Mouse (Mus musculus) 3134 (cell line): ENCODE measurements around the gene Ifrd2.

Experiments
- DNase-seq: peaks from one replicate; pipeline ENCODE4 v3.0.0-alpha.2; 2011; ENCODE audit warnings: low spot score; ENCODE audit not compliant: insufficient read length; ENCODE audit errors: extremely low read depth

The Ifrd2 gene

GRCm38 (mm10) chr9:107596619-107597569 is 9.5 kb downstream of the Ifrd2 start:
- no peak for DNase-seq

DNA sequence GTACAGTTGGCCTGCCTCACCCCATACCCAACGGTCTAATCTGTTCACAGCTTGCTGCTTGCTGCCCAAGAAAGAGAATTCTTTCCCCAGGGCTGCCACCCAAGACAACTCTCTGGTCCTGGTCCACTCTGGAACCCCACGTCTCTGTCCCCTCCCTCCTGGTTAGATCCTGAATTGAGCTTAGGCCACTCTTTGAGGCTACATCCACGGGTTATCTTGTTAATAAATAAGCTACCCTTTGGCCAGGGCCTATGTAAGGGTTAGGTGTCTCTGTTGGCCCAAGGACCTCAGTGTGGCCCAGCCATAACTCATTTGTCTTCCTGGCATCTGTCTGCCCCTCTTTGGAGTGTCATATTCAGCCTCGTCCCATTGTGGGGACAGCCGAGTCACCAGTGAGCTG is 10.9 kb downstream of the Ifrd2 start:
- no peak for DNase-seq

DNA sequence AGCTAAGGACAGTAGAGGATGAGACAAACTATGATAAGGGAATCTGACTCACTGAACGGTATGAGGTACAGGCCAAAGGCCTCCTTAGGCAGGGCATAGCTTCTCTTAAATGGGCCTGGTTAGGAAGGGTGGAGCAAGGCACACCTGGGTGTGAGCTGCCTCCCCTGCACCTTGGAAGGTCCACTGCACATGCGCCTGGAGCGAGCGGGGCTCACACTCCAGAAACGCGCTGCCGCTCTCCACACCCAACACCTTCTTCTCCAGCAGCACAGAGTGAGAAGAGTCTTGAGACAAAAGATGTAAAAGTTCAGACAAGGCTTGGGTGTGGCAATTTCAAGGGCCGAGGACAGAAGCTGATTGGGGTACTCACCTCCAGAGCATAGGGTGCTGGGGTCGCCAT is 12.0 kb downstream of the Ifrd2 start:
- DNase-seq, result no peak

DNA sequence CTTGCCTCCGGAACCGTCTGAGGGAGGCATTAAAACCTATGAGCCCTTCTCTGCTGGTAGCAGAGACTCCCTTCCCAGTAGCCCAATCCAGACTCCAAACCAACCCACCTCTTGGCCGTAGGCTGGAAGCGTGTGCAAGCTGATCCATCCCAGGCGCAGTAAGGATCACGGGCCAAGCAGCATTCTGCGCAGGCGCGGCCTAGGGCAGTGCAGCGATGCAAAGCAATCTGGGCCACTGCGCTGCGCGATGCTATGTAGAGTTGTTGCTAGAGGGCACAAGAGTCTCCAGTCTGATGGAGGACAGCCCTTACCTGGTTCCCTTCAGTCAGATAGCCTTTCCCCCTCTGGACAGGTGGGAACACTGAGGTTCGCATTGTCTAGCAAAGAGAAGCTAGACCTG is 12.4 kb downstream of the Ifrd2 start:
- no peak for DNase-seq

DNA sequence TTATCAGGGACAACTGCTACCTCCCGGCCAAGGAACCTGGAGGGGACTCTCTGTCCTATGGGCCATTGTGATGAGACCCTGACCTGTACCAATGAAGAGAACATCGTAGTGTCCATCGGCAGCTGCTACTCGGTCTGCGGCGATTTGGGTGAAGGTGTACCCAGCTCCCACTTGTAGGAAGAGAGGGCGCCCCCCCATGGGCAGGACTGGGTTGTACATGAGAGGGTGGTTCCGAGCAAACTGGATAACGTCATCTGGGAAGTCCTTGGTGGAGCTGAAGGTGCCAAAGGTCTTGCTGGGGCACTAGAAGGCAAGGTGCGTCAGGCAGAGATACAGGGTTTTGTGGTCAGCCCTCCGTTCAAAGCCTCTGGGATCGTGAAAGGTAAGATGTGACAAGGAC is 13.3 kb downstream of the Ifrd2 start:
- DNase-seq, result no peak

GRCm38 (mm10) chr9:107601275-107601674 is 13.8 kb downstream of the Ifrd2 start:
- no peak for DNase-seq

- peak; percentile 62 for DNase-seq
These were observed 14.7 kb downstream of the Ifrd2 start for GRCm38 (mm10) chr9:107602068-107602648.

DNA sequence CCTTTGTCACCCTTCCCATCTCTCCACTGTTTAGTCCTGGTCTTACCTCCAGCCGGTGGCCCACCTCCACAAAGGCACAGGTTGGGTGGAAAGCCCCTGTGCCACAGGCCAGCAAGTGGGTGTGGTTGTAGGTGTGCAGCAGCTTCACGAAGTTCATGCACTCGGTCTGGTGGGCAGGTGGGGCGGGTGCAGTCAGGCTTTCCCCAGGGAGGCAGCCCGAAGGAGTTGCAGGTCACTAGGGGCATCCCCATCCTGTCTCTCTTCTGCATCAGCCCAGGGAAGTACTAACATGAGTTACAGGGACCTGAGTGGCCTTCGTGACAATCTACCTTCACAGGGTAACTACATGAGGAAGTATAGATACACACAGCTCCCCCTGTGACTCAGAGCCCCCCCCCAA is 15.8 kb downstream of the Ifrd2 start:
- DNase-seq, result no peak

GRCm38 (mm10) chr9:107605041-107605661 is 17.7 kb downstream of the Ifrd2 start:
- DNase-seq, result peak; percentile 73

DNA sequence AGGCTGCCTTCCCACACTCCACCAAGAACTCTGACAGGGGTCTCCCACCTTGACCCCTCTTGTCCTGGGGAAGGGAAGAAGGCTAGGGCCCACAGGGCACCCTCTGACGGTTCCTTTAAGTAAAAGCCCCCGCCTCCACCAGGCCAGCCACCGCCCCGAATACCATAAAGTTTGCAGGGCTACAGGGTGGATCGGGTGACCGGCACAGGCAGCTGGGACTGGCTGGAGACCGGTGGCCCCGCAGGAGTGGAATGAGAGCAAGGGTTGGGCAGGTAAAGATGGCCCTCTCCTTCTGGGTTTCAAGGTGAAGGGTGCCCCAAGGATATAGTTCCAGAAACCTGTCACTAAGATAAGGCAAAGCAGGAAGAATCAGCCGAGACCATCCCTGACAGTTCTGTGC is 19.1 kb downstream of the Ifrd2 start:
- no peak for DNase-seq

GRCm38 (mm10) chr9:107607036-107607435 is 19.6 kb downstream of the Ifrd2 start:
- no peak for DNase-seq

- DNase-seq, result no peak
These were observed 20.3 kb downstream of the Ifrd2 start for GRCm38 (mm10) chr9:107607653-107608245.

GRCm38 (mm10) chr9:107608741-107609432 is 21.4 kb downstream of the Ifrd2 start, which contains the start of gene Sema3b:
Gene Sema3b, minus strand, starts transcription at chr9:107609229.
- DNase-seq, result peak; percentile 44

DNA sequence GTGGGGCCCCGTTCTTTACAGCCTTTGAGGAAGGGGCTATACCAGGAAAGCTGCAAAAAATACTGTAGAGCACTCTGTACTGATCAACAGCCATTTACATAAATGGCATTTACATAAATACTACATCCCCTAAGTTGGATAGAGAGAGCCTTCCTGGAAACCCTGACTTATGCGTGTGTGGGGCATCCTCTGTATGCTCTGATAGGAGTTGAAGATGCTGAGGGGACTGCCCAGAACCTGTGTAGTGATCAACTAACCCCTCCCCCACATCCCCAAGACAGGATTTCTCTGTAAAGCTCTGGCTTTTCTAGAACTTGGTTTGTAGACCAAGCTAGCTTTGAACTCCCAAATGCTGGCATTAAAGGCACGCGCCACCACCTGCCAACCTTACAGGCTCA is 22.0 kb downstream of the Ifrd2 start:
- DNase-seq, result no peak

DNA sequence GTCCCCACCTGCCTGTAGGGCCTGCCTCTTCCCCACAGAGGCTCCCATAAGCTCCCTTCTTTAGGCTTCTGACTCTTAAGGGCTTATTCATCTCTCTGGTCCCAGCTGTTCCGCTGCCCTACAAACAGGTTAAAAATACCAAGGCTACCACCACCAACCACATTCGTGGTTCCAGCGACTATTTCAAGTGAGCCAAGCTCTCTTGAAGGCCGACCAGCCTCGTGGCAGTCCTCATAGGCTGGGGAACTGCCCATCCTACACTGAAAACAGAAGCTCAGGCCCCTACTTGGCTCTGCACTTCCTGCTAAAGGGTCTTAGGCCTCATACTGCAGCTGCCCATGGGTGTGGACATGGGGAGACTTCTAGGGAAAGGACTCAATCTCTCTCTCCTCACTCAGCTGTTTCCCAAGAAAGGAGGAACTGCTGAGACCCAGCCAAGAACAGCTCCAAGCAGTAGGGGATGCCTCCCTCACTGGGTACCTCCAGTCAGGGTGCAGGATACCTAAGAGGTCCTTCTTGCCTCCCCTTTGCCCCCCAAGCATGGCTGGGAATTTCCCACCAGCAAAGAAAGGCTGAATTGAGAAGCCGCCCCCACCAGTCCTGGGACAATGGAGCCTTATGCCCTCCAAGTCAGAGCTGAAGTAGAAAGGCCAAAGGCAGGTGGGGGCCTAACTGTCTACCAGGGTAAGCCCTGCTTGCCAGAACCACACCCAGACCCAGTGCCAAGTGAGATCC is 24.2 kb downstream of the Ifrd2 start:
- no peak for DNase-seq

- DNase-seq, result peak; percentile 98
These were observed 24.9 kb downstream of the Ifrd2 start for GRCm38 (mm10) chr9:107612191-107612944.

- DNase-seq, result no peak
These were observed 25.6 kb downstream of the Ifrd2 start for GRCm38 (mm10) chr9:107612945-107613569.

GRCm38 (mm10) chr9:107615035-107615434 is 27.6 kb downstream of the Ifrd2 start:
- DNase-seq, result no peak

DNA sequence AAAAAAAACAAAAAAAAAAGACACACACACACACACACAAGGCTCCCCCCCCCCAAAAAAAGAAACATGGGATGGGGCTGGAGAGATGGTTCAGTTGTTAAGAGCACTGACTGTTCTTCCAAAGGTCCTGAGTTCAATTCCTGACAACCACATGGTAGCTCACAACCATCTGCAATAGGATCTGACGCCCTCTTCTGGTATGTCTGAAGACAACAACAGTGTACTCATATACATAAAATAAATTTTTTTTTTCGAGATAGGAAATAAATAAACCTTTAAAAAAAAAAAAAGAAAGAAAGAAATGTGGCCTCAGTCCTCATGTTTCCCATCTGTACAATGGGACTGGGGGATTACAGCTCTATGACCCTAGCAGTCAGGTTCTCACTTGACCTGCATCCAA is 30.0 kb downstream of the Ifrd2 start:
- no peak for DNase-seq
